Mouse (Mus musculus) E14TG2a.4 (cell line): ENCODE measurements around the gene Sh3bp5l.

Experiments used
- CTCF ChIP-seq: conservative IDR thresholded peaks from 2 replicates; pipeline ENCODE4 v1.5.1; 2014; ENCODE audit warnings: low read length
- NANOG ChIP-seq: IDR thresholded peaks from 2 replicates; pipeline ENCODE4 v1.6.1; 2014; ENCODE audit warnings: borderline replicate concordance, low read length, mixed read lengths

DNA sequence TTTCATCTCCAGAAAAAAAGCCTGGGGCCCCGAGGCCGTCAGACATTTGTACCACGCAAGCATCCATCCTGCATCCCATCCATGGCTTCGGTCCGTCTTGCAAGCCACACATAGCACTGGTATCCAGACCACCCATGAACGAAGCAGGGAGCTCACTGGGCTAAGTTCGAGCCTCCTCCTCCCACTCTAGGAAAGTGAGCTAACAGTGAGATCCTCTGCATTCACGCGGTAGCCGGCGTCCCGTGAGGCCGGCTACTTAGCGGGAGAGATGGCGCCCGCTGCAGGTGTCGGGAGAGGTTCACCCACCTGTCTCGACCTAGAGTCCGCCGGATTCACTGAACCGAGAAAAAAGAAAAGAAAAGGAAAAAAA is 633 bp upstream of the Sh3bp5l start:
- no peak for TF ChIP-seq CTCF
- TF ChIP-seq NANOG = no peak
